Mouse (Mus musculus) lung, postnatal 14 days (tissue): ENCODE data around the gene Cfap206.
"Not testable (repeated sequence)": the region's sequence is repeated elsewhere in the genome, so short reads cannot be mapped to it uniquely, and the experiment has no call there.

Experiments used
- DNase-seq: peaks from one replicate; pipeline ENCODE4 v3.0.0; 2021

The Cfap206 gene

GRCm38 (mm10) chr4:34729851-34730341 is at the start of gene Cfap206:
TSS of gene Cfap206 (minus strand) at chr4:34730206.
- DNase-seq = peak; percentile 78

- peak; percentile 95 for DNase-seq
These were observed 47.9 kb upstream of the Cfap206 start, which contains the start of gene Smim8 for GRCm38 (mm10) chr4:34777677-34778527. TSS of gene Smim8 (minus strand) at chr4:34778423.

GRCm38 (mm10) chr4:34771652-34772371 is 41.8 kb upstream of the Cfap206 start:
- no peak for DNase-seq

DNA sequence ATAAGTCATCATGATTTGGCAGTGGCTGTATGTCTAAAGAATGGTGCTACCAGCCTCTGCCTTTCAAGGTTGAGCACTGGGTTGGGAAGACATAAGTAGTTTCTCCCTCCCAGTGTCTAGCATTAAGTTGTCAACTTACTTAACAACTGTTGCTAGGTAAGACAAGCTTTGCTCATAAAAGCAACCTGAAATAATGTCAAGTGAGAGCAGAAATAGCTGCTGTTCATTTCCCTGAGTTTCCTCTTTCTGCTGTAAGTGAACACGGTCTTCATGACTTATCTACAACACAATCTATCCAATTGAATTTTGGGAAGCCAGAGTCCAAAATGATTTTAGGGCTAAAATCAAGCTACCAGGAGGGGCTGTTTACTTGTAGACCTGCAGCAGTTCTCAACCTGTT is 26.2 kb upstream of the Cfap206 start, which contains the start of gene Gm136:
Gm136 (minus strand) TSS at position 101 of the 400 bp plus-strand sequence.
- no peak for DNase-seq

- DNase-seq = peak; percentile 18
These were observed 19.2 kb upstream of the Cfap206 start for GRCm38 (mm10) chr4:34749236-34749635.

- DNase-seq = no peak
These were observed 4.5 kb upstream of the Cfap206 start for GRCm38 (mm10) chr4:34734461-34734860.

DNA sequence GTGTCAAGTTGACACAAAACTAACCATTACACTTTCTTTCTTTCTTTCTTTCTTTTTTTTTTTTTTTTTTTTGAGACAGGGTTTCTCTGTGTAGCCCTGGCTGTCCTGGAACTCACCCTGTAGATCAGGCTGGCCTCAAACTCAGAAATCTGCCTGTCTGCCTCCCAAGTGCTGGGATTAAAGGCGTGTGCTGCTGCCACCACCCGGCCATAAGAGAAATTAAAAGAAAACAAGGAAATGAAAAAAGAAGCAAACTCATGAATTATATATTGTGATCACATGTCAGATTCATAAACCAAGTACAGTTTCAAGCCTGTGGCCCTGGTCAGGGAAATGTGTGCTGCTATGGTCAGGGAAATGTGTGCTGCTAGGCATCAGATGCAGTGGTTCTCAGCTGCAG is 3.4 kb upstream of the Cfap206 start:
- not testable (repeated sequence) for DNase-seq

GRCm38 (mm10) chr4:34725710-34726109 is 4.3 kb downstream of the Cfap206 start:
- DNase-seq = not testable (repeated sequence)

DNA sequence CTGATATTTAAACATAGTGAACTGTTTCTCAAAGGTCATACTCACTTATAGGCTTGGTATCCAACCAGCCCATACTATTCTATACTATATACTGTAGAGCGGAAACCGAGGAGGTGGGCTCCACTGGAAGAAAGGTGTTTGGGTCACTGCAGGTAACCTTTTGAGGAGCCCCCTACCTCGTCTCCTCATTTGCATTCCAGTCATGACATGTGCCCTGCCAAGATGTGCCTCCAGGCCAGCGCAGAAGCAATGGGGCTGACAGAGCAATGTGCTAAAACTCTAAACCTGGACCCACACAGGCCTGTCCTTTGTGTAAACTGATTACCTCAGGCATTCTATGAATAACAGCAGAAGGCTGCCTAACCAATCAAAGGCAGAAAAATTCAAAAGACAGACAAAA is 5.7 kb downstream of the Cfap206 start:
- DNase-seq = no peak

DNA sequence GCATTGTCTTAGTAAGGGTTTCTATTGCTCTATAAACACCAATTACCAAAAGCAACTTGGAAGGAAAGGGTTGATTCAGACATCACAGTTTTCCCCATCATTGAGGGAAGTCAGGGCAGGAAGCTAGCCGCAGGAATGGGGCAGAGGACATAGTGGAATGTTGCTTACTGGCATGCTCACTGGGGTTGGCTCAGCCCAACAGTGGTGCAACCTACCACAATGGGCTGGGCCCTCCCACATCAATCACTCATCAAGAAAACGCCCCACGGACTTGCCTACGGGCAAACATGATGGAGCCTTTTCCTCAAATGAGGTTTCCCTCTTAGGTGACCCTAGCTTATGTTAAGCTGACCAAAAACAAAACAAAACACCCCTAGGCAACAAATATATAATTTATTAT is 6.8 kb downstream of the Cfap206 start:
- no peak for DNase-seq

GRCm38 (mm10) chr4:34720127-34720895 is 9.7 kb downstream of the Cfap206 start:
- DNase-seq = no peak

DNA sequence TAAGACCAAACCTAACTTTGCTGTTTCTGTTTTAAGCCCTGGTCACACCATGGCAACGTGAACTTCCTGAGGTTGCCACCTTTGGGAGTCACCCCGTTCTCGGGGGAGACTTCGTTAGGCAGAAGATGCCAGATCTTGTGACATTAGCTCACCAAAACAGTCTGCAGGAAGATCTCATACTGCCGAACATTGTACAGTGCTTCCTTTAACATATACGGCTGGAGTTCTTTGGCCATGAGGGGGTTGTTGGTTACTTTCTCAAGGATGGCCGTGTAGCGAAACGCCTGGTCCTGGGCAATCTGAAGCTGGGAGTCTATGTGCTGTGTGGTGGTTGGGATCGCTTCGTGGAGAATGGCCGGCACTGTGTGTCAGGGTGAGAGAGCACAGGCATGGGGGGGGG is 10.6 kb downstream of the Cfap206 start:
- DNase-seq = no peak

- DNase-seq = no peak
These were observed 14.9 kb downstream of the Cfap206 start for GRCm38 (mm10) chr4:34715062-34715461.

DNA sequence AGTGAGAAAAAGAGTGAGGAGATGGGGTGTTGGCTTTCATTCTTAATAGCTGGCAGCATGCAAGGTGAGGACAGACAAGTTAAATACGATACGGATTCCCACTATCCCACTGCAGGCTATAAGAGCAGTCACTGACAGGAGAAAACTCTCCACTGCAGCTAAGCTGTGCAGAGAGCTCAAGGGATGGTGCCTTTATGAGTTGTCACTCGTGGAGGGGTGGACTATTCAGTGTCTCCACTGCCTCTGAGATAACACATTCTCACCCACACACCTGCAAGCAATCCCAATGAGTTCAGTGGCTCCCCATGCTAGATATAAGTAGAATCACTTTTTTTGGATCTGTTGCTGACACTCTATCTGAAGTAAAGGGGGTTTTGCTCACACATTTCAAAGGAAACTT is 21.9 kb downstream of the Cfap206 start:
- DNase-seq = no peak

- DNase-seq = no peak
These were observed 22.8 kb downstream of the Cfap206 start for GRCm38 (mm10) chr4:34707248-34707647.

GRCm38 (mm10) chr4:34703029-34703428 is 27.0 kb downstream of the Cfap206 start:
- no peak for DNase-seq

DNA sequence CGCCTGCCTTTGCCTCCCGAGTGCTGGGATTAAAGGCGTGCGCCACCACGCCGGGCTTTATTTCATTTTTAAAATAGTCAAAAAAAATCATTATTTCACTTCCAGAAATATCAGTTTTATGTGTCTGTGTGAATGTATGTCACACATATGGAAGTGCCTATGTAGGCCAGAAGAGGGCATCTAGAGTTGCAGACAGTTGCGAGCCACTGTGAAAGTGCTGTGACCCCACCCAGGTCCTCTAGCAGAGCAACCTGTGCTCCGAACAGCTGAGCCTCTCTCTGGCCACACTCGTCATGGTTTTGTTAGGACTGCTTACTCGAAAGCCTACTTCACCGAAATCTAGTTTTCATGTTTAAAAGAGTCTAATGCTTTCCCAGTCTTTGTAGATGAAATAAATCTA is 27.8 kb downstream of the Cfap206 start:
- DNase-seq = no peak

DNA sequence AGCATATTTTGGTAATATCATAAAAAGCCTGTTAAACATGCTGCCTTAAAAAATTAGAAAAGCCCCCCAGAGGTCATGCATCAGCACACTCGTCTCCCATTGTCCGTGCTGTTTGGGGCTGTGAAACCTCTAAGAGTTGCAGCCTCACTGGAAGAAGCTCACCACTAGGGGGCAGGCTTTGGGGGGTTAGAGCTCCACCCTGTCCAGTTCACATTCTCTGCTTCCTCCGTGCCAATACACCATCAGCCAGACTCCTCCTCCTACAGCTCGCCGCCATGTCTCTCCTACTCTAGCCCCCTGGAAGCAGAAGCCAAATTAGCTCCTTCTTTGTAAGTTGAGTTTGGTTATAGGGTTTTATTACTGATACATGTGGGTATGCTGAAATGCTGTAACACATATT is 28.5 kb downstream of the Cfap206 start:
- peak; percentile 79 for DNase-seq

DNA sequence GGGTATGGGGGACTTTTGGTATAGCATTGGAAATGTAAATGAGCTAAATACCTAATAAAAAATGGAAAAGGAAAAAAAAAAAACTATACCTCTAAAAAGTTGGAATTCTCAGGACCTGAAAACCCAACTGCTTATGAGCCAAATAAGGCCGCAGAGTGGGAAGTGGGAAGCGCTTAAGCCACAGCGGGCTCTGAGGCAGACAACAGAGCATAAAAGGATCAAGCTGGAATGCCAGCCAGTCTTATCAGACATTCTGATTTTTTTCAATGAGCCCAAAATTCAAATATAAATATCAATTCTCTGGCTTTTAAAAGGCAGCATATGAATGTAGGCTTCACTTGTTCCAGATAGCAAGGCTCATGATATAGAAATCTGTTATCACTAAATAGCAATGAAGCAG is 42.0 kb downstream of the Cfap206 start:
- DNase-seq = no peak

DNA sequence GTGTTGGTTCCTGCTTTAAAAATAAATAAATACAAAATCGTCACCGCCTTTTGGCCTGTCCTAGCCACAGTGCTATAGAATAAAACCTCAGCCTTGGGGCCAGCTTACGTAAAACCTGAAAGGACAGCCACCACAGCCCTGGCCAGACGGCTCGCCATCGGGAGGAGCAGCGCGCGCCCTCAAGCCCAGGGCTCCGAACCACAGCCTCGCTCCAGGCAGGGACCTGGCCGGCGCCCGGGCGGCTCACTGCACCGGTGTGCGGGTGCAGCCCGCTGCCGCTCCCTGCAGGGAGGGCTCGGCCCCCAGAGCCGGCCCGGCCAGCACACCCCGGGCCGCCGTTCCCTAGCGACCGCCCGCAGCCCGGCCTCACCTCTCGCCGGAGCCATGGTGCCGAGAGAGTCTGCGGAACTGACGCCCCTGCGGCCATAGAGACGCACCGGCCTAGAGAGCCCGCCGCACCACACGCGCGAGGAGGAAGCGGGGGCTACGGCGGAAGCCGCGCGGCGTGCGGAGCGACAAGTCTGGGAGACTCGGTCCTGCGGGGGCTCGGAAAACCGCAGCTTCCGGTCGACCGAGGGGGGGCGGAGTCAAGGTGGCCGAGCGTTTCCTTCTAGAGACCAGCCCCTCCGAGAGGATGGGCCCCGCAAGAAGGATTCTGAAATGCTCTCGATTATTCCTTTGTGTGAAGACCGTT is 43.0 kb downstream of the Cfap206 start, which contains the start of gene Slc35a1:
Slc35a1 (minus strand) TSS at position 565 of the 694 bp plus-strand sequence.
- peak; percentile 92 for DNase-seq

- no peak for DNase-seq
These were observed 49.5 kb downstream of the Cfap206 start for GRCm38 (mm10) chr4:34680530-34680929.

- peak; percentile 37 for DNase-seq
These were observed 56.3 kb downstream of the Cfap206 start for GRCm38 (mm10) chr4:34673721-34674120.
